Mouse (Mus musculus): ENCODE results near the gene Arpc3.

The Arpc3 gene

DNA sequence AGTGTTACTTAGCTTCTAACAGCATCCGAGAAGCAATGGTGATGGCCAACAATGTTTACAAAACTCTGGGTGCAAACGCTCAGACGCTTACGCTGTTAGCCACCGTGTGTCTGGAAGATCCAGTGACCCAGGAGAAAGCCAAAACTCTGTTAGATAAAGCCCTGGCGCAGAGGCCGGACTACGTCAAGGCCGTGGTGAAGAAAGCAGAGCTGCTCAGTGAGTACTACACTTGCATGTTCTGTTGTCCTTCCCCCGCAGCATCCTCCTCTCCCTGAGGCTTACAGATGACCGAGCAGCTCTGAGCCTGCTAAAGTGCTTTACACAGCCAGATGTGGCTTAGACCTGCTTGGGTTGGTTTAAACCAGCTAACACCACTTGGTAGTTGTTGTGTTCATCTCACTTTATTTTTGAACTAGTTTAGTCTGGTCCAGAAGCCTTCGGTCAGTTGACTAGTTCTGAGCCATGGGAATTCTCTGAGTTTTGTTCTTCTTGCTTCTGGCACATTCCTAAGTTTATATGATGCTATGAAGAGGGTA lies 48.5 kb downstream of the Arpc3 start:
- 90% methylated on average over 12 of the region's 12 CpGs for WGBS

GRCm38 (mm10) chr5:122444492-122444891 lies 52.8 kb downstream of the Arpc3 start:
- WGBS: 81% methylated on average over 10 of the region's 10 CpGs

- WGBS: 91% methylated on average over 11 of the region's 11 CpGs
These were observed 53.5 kb downstream of the Arpc3 start for GRCm38 (mm10) chr5:122445051-122445610.

- WGBS: 50% methylated on average over 8 of the region's 8 CpGs
These were observed 56.2 kb downstream of the Arpc3 start for GRCm38 (mm10) chr5:122447857-122448256.

GRCm38 (mm10) chr5:122448869-122449268 lies 57.2 kb downstream of the Arpc3 start:
- 85% methylated on average over 5 of the region's 5 CpGs for WGBS

GRCm38 (mm10) chr5:122449946-122450345 lies 58.3 kb downstream of the Arpc3 start:
- 57% methylated on average over 7 of the region's 7 CpGs for WGBS

- WGBS: 64% methylated on average over 5 of the region's 5 CpGs
These were observed 59.2 kb downstream of the Arpc3 start for GRCm38 (mm10) chr5:122450913-122451317.

GRCm38 (mm10) chr5:122451324-122451723 lies 59.6 kb downstream of the Arpc3 start:
- WGBS: 69% methylated on average over 5 of the region's 5 CpGs

- 66% methylated on average over 7 of the region's 7 CpGs for WGBS
These were observed 60.5 kb downstream of the Arpc3 start for GRCm38 (mm10) chr5:122452194-122452593.

DNA sequence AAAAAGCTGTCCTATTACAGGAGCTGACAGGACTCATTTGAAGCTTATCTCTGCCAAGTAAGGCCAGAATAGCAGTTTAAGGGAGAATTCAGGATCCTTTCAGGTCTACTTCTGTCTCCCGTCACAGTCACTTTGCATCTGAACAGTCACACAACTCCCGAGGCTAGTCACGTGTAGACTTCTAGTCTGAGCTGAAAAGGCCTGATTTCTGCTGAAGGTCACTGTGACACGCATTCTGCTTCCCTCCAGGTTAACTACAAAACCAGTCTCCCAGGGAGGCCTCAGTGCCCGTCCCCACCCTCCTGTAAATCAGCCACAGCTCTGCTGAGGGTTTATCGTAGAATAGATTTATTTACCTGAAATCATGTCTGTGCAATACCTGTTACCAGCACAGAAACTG lies 61.5 kb downstream of the Arpc3 start:
- 69% methylated on average over 6 of the region's 6 CpGs for WGBS

- 61% methylated on average over 4 of the region's 4 CpGs for WGBS
These were observed 62.8 kb downstream of the Arpc3 start for GRCm38 (mm10) chr5:122454442-122454841.

DNA sequence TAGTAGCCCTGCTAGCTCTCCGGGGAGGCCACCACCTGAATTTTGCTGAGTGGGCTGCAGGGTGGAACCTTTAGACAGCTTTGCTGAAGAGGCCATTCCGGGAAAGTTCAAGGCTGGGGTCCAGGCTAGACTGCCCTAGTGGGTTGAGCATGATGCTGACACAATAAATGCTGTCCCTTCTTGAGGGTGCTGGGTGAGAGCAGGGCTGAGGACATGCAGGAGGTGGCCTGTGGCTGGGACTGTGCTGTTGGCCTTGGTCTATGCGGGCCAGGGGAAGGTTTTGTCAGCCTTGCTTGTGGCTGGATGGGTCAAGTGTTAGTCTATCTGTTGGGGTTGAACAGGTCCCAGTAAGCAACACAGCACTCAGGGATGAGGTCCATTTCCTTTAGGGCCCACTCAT lies 63.2 kb downstream of the Arpc3 start:
- WGBS: 78% methylated on average over 3 of the region's 3 CpGs

DNA sequence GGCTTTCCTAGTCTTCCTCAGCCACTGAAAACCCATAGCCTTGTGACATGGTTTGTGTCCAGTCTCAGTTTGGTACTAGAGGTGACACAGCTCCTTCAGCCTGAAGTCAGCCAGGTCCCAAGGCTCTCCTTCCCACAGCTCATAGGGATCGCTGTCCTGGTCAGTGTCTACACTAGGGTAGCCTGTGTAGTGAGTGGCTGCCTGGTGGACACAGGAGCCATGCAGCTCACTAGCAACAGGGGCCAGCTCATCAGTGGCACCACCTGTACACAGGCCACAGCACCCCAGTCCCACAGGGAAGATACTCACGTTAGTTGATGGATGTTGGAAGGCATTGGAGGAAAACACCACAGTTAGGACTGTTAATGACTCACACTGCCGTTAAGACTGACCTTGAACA lies 63.9 kb downstream of the Arpc3 start:
- WGBS: 67% methylated on average over 3 of the region's 3 CpGs

DNA sequence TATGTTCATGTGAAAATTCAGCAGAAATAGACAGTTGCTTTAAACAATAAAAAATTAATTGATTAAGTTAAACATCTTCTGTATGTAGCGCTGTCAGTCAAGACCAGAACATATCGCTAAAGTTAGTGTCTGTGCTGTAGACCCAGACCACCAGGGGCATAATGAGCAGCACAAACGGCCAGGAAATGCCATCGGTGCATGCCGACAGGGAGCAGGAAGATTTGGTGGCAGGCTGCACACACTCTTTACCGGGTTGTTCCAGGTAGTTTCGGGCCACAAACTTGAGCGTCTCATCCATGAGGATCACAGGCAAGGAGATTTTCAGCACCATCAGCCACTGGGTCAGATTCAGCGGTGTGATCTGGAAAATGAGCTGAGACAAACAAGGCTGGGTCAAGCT lies 65.4 kb downstream of the Arpc3 start:
- 65% methylated on average over 9 of the region's 9 CpGs for WGBS

DNA sequence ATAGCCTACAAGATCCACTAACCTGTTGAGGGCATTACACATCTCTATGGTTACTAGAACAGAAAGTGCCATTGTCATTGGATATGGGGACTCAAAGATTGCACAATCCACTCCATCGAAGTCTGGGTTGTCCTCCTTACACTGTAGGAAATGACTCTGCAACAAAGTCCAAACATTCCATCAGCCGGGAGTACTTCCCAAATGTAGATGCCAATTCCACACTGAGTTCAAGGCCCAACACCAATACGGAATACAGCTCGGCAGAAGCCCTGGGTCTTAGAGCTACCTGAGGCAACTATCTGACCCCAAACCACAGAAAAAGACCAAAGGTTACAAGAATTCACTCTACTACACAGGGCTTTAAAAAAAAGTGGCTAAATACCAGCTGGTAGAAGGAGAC lies 66.4 kb downstream of the Arpc3 start:
- WGBS: 74% methylated on average over 4 of the region's 4 CpGs

DNA sequence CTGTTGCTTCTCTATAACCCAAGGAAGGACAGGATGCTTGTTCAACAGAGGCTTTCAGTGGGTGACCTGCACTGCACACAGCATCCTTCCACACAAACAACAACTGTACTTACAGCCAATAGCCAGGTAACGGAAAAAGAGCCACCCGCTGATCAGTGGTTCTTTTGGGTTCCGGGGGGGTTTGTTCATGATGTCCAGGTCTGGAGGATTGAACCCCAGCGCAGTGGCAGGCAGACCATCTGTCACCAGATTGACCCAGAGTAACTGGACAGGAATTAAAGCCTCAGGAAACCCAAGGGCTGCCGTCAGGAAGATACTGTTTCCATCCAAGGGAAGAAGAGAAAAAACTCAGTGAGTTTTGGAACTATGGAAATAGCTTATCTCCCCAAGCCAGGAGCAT lies 67.7 kb downstream of the Arpc3 start:
- WGBS: 89% methylated on average over 5 of the region's 5 CpGs

DNA sequence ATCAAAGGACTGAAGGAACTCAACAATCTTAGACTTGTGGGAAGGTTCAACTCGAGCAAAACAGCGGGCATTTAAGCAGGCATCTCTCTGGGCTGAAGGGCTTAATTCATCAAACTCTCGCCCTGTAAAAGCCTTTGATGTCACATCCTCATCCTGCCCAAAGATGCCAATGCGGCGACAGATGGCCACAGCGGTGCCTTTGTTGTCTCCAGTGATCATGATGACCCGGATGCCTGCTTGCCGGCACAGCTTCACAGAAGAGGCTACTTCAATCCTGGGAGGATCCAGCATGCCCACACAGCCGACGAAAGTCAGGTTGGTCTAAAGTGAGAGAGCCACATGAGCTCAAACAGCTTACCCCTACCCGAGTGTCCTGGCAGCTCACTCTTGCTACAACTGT lies 69.0 kb downstream of the Arpc3 start:
- WGBS: 54% methylated on average over 11 of the region's 11 CpGs

GRCm38 (mm10) chr5:122461431-122461830 lies 69.8 kb downstream of the Arpc3 start:
- WGBS: 91% methylated on average over 9 of the region's 9 CpGs

Measured in cerebral cortex, adult 2 months (tissue).